Comparison of ENCODE assay signal across 23 mouse cellular contexts in genomic region chr15:59725881-59726280, GRCm38 (mm10).
DNase-seq lines count a peak whose midpoint lies in the region.
"Had no signal": no experiment of that assay in that cellular context is flagged by ENCODE, and none has a peak within 500 bp of the region (broad histone marks: within the 10 kb centered on the region; RNA-seq: fewer than 3 reads in every experiment).

No protein-coding gene starts in this region.

- peak; percentile 53 for DNase-seq in 416B (ENCODE audit: low read depth)
- peak; percentile 47 for DNase-seq in induced T-regulatory cell, adult 2 months (ENCODE audit: low read depth)
- DNase-seq in ovary, postnatal 10 days (ENCODE audit: low spot score), result no peak
- DNase-seq in spleen, adult 12 weeks (ENCODE audit: low spot score), result no peak
- no peak for DNase-seq in frontal cortex, postnatal 14 days (ENCODE audit: low spot score in 2 of 2)
- DNase-seq: adrenal gland, adult 8-10 months; adrenal gland, postnatal 14 days; cerebellum, adult 11 months; cerebellum, adult 18-20 months; cerebellum, adult 8-10 months; cerebellum, adult 9-11 months; cerebellum, postnatal 14 days; cerebellum, postnatal 36 days; embryo, embryonic 11 days; forebrain, postnatal 0 days had no signal

- no peaks in the 10 kb centered on the region for H3K36me3 ChIP-seq in macrophage (ENCODE audit: inconsistent target)
- H3K36me3 ChIP-seq: embryonic facial prominence, embryonic 13.5 days; embryonic facial prominence, embryonic 15.5 days; forebrain, embryonic 10.5 days; forebrain, embryonic 12.5 days; forebrain, embryonic 15.5 days; G1E had no signal

- 0 out of 2 replicates have a peak overlapping the region, but pooled peaks have one; percentile 8 for H3K27ac ChIP-seq in macrophage
- H3K27ac ChIP-seq: embryonic facial prominence, embryonic 13.5 days; embryonic facial prominence, embryonic 15.5 days; forebrain, embryonic 10.5 days; forebrain, embryonic 12.5 days; forebrain, embryonic 15.5 days had no signal

- WGBS in macrophage (ENCODE audit: missing documents), result 80% methylated on average over 4 of the region's 4 CpGs

- H3K4me3 ChIP-seq in macrophage (ENCODE audit: inconsistent target), result no peak overlapping the region
- H3K4me3 ChIP-seq: embryonic facial prominence, embryonic 13.5 days; embryonic facial prominence, embryonic 15.5 days; erythroblast, embryonic 14.5 days; forebrain, embryonic 10.5 days; forebrain, embryonic 12.5 days; forebrain, embryonic 15.5 days had no signal

- H3K79me2 ChIP-seq in macrophage (ENCODE audit: inconsistent target), result no peaks in the 10 kb centered on the region

Comparison
In these comparisons a context has a peak if more than half of its experiments do, and no peak if none do; other contexts are left out.
1. DNase-seq: peak in 416B (single experiment) and induced T-regulatory cell, adult 2 months (single experiment); none in ovary, postnatal 10 days (single experiment), spleen, adult 12 weeks (single experiment) and frontal cortex, postnatal 14 days (0 of 2).